Mouse (Mus musculus): ENCODE data around the gene Ormdl3.
A peak's percentile ranks its signal among the peaks of the same experiment; 100 is the strongest.

Ormdl3 gene

DNA sequence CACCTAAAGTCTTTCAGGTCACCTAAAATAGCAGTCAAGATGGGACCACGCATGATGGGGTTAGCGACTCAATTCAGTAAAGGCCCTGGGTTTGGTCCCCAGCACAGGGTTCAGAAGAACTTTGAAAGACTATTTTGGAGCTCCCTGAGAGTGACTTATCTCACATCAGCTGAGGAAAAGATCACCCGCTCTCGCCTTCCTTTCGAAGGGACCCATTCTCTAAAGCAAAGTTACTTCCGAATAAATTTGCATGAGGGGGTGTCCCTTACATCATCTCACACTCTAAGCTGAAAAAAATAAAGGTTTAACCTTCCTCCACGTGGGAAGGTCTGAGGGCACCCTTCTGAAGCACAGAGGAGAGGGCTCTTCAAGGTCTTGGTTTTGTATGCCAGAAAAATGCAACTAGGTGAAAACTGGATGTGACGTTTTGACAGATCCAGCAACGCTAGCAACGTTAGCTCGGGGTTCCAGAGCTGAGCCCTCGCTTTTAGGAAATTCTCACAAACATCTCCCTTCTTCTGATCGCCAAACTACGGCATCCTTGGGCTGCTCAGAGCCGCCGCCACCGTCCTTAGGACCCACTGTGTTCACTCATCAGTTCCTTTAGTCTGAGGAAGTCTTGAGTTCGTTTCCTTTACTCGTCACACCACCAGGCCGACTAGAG, 36.7 kb downstream of the Ormdl3 start:
- DNase-seq, result peak in 1 of 2 experiments; percentile 39

DNA sequence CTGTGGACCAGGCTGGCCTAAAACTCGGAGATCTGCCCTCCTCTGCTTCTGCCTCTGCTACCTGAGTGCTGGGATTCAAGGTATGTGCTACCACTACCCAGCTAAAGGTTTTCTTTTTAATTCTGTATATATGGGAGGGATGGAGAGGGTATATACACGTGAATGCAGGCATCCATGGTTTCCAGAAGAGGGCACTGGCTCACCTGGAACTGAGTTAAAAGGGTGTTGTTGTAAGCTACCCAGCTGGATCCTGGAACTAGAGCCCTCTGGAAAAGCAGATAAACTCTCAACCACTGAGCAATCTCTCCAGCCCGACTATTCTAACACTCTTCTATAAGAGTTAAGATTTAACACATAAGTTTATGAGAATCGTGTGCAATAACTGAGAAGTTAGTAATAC, 37.8 kb downstream of the Ormdl3 start:
- DNase-seq, result no peak

GRCm38 (mm10) chr11:98547308-98547693, 39.9 kb downstream of the Ormdl3 start:
- no peak for DNase-seq

DNA sequence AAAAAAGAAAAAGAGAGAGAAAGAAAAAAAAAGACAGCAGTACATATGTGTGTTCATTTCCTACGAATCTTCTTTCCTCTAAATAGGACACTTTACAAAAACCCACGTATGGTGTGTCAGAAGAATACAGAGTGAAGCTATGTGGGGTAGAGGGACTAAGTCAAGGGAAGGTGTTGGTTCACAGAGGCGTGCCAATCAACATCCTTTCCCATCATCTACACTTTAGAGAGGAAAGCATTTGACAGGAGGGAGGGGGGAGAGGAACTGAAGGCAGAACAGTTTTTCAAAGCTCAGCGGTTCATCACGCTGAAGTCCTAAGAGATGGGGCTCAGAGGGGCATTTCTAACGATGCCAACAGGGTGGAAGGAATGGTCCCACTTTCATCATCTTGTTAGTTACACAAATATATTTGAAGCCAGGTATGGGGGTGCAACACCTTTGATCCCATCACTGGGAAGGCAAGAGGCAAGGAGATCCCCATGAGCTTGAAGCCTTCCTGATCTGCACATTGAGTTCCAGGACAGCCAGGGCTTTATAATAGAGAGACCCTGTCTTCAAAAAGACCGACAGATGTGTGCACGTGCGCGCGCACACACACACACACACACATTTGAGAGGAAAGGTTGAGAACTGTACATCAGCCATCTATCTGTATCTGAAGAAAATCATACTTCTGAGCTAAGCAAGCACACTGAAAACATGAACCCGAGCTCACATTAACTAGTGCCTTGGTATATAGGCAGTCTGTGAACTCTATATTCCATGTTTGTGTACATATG, 40.5 kb downstream of the Ormdl3 start:
- peak in 1 of 2 experiments; percentile 36 for DNase-seq

DNA sequence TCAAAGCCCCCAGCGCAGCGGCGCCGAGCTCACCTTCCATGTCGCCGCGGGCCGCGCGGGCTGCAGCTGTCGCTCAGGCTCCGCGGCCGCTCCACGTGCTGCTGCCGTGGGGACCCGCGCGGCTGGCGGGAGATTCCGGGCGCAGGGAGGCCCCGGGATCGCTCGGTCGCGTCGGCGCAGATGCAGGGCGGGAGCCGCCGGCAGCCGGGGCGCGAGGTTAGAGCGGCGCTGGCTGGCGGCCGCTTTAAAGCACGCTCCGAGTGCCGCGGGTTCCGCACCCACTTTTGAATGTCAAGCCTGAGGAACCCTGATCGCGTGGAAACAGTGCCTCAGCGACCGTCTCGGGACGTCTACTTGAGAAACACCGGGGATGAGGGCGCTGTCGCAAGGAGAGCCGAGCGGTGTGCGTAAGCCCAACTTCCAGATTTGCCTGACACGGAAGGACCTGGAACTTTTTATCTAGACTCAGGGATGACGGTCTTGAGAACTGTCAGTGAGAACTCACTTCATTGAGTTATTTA, 41.4 kb downstream of the Ormdl3 start, which contains the start of gene Ikzf3:
Ikzf3 (minus strand) TSS at position 321 of the 521 bp plus-strand sequence.
- peak; percentile 76 to 84 for DNase-seq

DNA sequence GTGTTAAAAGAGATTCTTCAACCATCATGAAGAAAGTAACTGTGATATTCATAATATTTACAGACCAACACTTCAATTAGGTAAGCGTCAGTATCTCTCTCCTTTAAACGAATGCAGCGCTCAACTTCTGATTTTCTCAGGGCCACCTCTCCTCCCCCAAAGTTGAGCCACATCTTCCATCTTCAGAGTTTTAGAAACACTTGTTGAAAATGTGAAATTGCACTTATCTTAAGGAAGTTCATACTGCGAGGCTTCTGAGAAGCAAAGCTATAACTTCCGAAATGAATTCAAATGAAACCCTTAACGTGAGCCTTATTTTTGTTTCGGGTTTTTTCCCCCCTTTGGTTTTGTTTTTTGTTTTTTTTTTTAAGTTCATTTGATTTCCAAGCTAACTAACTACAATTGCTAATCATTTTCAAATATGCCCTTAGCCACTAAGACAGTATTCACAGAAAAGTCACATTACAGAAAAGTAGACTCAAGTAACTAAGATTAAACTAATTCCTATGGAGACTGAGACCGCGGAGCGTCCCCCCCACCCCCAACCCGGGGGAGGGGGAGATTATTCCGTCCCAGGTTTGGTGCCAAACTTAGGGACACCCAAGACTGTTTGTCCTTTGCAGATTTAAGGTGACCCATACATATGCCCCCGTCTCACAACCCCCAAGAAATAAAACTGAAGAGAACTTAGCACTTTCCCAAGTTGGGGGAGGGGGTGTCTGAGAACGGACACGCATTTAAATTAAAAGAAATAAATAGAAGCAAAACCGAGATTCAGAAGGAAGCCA, 42.1 kb downstream of the Ormdl3 start:
- DNase-seq, result peak in 1 of 2 experiments; percentile 32

GRCm38 (mm10) chr11:98543414-98543813, 43.8 kb downstream of the Ormdl3 start:
- no peak for DNase-seq

- no peak for DNase-seq
Observed at GRCm38 (mm10) chr11:98542553-98542952, 44.6 kb downstream of the Ormdl3 start.

GRCm38 (mm10) chr11:98540319-98540718, 46.8 kb downstream of the Ormdl3 start:
- no peak for DNase-seq

DNA sequence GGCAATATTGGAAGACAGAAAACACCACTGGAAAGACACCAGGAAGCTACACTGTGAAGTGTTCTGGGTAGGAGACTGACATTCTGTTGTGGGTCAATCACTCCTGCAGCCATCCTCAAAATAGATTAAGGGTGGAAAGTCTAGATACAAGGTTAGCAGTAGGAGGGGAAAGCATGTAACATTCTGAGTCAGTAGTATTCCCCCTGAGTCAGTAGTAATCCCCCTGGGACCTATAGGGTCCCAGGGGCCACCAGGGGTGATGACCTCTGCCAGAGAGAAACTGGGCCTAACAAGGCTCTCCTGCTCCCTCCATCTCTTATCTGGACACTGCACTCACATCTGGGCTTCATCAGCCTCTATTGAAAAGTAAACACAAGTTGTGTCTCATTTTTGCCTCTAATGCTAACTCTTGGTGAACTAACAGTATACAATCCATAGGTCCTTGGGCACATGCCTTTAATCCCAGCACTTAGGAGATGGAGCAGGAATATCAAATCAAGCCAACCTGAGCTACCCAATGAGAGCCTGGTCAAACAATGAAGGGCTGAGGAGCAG, 49.6 kb downstream of the Ormdl3 start:
- DNase-seq, result no peak

Measured in thymus, adult 18-20 months (tissue).